Mouse (Mus musculus) cerebellum, postnatal 10 days (tissue): ENCODE results near the gene Zfp654.

ENCODE experiments used
- DNase-seq, 2 experiments: peaks; one replicate each; pipeline ENCODE4 v3.0.0; 2021; ENCODE audit warnings: mixed read lengths in 2 of 2

Zfp654 gene

DNA sequence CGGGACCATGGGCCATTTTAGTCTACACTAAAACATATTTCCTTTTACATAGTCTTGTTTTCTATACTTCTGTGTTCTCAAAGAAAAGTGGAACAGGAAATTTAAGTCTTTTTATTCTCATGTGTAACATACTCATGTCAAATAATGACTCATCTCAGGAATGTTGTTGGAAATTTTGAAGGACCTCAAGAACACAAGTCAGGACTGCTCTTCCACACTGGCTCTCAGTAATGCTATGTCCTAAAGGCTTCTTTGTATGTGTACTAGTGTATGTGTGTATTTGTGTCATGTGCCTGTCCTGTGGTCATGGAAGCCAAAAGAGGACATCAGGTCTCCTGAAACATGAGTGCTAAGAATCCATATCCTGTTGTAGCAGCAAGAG, 92.2 kb downstream of the Zfp654 start:
- DNase-seq: no peak

DNA sequence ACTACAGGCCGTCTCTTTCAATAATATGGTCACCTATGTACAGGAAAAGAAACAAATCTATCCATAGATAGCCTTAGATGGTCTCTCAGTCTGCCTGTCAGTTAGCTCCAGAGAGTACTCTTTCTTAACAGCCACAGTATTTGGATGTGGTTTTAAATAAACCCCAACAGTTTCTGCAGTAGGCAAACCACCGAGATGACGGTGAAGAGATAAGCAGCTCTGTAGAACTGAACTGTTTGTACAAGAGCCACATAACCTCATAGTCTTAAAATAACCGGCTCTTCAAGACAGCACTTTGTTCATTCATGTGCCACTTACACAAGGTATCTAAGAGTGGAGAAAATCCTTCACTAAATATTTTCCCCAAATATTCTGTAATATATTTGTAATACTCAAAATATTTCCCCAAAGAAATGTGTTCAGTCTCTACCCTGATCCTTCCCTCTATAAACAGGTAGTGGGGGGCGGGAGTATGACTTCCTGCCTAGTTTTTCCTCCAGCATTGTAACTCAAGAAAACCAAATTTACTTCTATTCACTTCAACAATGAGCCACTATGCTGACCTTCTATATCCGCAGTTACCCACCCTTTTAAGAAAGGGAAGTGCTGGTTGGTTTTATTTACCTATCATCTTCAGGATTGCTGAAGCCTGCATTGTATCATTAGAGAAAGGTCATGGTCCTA, 92.7 kb downstream of the Zfp654 start:
- no peak for DNase-seq

DNA sequence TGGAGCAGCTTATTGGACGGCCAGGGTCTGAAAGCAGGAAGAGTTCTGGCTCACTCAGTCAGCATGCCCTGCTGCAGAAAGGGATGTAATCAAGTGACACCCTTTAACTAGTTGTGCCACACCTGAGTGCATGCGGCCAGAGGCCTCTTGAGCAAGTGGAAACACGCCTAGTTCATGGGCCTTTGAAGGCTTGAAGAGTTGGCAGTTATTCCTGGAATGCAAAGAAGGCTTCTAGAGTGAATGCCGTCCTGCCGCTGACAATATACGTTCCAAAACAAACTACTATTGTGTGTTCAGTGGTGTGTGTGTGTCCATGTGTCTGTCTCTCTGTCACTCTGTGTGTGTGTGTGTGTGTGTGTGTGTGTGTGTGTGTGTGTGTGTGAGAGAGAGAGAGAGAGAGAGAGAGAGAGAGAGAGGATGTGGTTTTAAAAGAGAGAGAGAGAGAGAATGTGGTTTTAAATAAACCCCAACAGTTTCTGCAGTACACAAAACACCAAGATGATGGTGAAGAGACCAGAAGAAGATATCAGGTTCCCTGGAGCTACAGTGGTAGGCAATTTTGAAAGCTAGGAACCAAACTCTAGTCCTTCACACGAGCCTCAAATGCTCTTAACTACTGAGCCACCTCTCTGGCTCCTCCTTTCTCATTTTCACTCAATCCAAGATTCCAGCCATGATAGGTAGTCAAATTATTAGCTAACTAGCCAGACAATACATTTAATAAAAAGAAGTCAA, 93.6 kb downstream of the Zfp654 start:
- no peak for DNase-seq

DNA sequence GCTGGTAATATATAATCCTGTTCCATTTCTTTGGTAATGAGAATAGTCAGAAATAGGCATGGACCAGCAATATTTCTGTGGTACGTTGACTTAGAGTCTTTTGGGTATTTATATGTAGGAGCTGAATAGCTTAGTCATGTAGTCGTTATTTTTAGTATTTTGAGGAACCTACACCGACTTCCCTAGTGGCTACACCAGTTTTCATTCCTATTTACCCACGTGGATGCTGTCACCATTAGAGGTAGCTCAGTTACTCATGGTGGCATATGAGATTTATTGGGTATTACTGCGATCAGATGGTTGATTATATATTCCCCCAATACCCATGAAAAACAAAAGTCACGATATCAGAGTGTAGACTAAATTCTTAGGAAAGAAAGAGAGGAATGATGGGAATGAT, 95.1 kb downstream of the Zfp654 start:
- DNase-seq: no peak

DNA sequence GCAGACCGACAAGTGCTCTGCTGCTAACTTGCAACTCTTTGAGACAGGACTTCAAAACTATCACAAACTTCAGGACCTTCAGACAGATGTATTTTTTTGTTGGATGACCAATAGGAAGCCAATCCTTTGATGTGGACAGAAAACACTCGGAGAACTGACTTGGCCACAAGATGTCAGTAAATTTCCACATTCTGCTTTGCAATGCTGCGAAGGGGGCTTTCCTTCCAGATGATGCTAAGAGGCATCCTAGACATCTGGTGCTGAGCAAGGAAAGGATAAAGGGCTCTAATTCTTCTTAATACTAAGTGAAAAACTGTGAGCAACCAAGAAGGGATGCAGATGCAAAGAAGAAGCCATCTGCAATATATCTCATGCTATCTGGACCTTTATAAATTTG, 96.7 kb downstream of the Zfp654 start:
- DNase-seq: peak; percentile 45 to 54

DNA sequence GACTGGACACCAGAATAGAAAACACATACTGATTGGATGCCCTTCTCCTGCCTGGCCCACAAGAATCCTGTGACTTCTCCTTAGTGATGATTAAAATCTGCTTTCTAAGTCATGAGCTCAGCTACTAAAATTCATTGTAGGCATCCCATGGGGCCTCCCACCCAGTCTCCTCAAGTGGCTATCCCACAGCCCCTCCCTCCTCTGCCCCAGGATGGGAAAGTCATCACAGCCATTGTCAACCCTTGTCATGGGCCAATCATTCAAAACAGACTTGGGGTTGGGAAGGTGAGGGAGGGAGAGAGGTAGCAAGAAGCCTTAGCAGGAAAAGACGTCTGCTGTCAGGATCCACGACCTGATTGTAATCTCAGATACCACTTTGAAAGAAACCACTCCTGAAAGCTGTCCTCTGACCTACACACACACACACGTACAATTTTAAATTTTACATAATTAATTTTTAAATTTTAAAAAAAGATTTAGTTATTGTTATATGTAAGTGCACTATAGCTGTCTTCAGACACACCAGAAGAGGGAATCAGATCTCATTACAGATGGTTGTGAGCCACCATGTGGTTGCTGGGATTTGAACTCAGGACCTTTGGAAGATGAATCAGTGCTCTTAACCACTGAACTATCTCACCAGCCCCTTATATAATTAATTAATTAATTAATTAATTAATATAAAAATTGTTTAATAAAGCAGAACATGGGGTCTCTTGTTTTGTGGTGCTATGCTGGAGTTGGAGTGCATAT, 97.3 kb downstream of the Zfp654 start:
- no peak for DNase-seq

DNA sequence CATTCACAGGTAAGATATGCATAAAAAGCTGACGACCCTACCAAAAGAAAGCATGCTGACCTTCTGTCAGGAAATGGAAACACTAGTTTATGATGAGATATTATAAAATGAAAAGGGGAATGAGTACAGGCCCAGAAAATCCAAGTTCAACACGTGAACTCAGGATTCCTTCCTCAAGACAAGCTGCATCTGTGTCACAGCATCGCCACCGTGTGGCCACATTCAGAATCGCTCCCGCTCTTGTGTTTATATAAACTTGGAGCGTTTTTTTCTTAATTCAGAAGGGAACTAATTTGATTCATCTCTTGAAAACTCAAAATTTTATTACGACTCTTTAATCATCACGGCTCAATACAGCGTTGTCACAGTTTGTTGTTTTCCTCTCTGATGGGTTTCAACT, 103.2 kb downstream of the Zfp654 start:
- peak; percentile 87 to 90 for DNase-seq

DNA sequence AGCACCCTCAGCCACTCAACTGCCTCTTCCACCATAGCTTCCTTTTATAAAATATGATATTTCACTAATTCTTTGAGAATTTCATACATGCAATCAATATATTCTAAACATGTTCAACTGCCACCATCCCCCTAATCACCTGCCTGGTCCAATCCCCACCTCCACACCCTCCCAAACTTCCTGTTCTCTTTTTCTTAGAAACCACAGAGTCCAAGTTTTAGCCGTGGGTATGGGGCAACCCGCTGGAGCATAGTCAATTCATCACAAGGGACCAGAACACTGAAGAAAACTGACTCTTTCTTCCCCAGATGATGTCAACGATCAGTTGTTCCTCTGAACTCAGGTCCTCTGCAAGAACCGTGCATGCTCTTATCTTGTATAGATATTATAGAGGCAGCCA, 106.4 kb downstream of the Zfp654 start:
- no peak for DNase-seq

DNA sequence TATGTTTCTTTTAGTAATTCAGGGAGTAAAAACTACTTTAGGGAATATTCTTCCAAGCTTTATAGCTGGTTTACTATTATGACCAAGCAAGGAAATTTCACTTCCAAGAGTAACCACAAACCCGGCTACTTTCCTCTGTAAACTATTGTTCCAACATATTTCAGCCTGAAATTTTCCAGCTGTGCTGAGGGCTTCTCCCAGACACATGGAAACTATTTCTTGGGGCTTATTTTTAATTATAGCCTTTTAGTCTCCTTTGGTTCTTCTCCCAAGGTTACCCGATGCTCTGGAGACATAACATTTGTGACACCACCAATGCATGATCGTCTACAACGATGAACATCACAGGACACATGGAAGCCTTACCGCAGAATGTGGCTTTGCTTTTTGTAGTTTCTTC, 114.2 kb downstream of the Zfp654 start:
- DNase-seq: no peak
